Mouse (Mus musculus): ENCODE measurements around the gene Hivep2.

Hivep2 gene

GRCm38 (mm10) chr10:14020253-14020652, 54.4 kb downstream of the Hivep2 start:
- DNase-seq (ENCODE audit: inconsistent ontology term), result no peak

- DNase-seq (ENCODE audit: inconsistent ontology term), result no peak
Observed at GRCm38 (mm10) chr10:14024971-14025370, 59.1 kb downstream of the Hivep2 start.

GRCm38 (mm10) chr10:14027751-14028150, 61.9 kb downstream of the Hivep2 start:
- DNase-seq (ENCODE audit: inconsistent ontology term), result no peak

- DNase-seq (ENCODE audit: inconsistent ontology term), result no peak
Observed at GRCm38 (mm10) chr10:14028956-14029355, 63.1 kb downstream of the Hivep2 start.

DNA sequence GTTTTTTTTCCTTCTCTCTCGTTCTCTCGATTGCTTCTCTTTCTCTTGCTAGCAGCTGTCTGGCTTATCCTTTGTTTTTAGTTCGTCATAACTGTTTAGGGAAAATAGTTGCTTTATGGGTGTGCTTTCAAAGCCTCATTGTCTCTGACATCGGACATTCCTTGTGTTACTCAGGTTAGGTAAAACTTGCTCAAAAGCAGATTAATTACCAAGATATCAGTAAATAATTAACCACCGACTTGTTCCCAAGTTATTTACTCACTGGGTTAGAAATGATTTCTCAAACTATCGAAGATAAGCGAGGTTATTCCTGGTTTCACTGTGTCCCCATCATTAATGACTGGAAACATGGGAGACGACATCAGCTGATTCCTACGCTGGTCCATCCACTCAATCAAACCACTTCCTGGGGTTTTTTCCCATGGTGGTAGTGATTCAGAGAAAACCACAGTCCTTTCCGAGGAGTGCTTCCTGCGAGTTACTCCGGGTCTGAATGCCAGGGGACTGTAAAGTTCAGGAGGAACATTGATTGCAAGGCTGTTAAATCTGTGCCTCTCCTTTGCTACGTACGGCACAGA, 64.7 kb downstream of the Hivep2 start:
- no peak for DNase-seq (ENCODE audit: inconsistent ontology term)

GRCm38 (mm10) chr10:14032532-14032931, 66.7 kb downstream of the Hivep2 start:
- DNase-seq (ENCODE audit: inconsistent ontology term), result no peak

DNA sequence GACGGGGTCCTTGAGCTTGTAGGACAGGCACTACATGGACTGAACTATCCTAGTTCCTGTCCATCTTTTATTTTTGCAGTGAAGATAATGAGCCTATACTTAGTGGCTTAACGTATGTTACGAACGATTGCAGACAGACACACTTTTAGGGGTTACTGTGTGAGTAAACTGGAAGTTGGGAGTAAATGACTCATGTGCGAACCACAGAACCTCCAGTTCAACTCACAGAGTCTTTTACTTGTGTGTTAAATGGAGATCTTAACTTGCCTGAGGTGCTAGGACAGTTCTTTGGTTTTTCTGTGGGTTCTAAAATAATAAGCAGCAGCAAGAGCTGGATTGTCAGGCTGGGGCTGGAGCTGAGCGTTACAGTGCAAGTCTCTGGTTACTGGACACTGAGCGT, 68.2 kb downstream of the Hivep2 start:
- DNase-seq (ENCODE audit: inconsistent ontology term), result no peak

- no peak for DNase-seq (ENCODE audit: inconsistent ontology term)
Observed at GRCm38 (mm10) chr10:14034790-14035189, 68.9 kb downstream of the Hivep2 start.

GRCm38 (mm10) chr10:14035607-14036006, 69.7 kb downstream of the Hivep2 start:
- DNase-seq (ENCODE audit: inconsistent ontology term), result no peak

GRCm38 (mm10) chr10:14036472-14036871, 70.6 kb downstream of the Hivep2 start:
- DNase-seq (ENCODE audit: inconsistent ontology term), result no peak

- no peak for DNase-seq (ENCODE audit: inconsistent ontology term)
Observed at GRCm38 (mm10) chr10:14037977-14038489, 72.2 kb downstream of the Hivep2 start.

GRCm38 (mm10) chr10:14040716-14041470, 75.0 kb downstream of the Hivep2 start:
- DNase-seq (ENCODE audit: inconsistent ontology term), result no peak

DNA sequence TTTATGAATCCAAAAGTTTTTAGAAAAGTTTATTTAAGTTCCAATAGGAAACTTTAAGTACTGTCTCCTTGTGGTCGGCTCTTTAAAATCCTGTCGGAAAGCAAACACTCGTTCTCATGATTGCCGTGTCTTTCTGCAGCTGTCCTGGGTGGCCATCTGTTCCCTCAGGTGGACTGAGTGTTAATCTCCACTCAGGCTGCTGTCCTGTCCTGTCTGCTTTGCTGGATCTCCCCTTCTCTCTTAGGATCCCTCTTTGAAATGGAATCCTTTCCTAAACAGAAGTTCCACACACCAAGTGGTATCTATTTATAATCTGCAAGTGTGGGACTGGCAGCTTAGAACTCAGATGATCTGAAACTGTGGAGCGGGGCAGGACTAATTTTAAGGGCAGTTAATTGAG, 75.7 kb downstream of the Hivep2 start:
- no peak for DNase-seq (ENCODE audit: inconsistent ontology term)

DNA sequence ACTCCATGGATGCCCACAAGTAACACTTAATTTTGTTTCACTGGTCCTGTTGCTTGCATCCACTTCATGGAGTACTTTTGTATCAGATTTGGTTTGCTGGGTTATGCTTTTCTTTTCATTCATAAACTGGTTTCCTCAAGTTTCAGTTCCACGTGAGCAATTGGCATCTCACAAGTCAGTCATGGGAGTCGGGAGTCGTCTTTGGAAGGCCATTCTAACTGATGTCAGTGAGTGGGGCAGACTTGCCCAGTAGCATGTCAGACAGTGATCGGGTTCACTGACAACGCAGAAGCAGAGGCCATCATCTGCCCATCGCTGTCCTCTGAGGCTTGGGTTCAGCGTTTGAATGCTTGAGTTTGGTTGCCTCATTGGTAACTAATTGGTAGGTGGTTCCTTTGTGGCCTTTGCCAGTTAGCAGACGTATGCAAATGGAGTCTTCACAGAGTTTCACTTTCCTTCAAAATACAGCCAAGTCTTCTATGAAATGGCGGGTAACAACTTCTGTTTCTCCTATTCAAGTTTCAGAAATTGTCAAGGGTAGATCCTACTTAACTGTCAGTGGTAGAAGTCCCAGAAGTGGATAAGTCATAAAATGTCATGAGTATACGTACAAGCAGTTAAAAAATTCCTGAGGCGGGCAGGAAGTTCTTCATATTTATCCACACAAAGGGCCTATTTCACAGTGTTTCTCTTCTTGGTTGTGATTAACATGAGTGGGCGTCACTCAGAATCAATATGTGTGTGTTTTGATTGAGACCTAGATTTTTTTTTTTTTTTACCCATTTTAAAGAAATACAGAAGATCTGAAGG, 76.9 kb downstream of the Hivep2 start:
- DNase-seq (ENCODE audit: inconsistent ontology term), result no peak

GRCm38 (mm10) chr10:14043349-14043710, 77.5 kb downstream of the Hivep2 start:
- no peak for DNase-seq (ENCODE audit: inconsistent ontology term)

DNA sequence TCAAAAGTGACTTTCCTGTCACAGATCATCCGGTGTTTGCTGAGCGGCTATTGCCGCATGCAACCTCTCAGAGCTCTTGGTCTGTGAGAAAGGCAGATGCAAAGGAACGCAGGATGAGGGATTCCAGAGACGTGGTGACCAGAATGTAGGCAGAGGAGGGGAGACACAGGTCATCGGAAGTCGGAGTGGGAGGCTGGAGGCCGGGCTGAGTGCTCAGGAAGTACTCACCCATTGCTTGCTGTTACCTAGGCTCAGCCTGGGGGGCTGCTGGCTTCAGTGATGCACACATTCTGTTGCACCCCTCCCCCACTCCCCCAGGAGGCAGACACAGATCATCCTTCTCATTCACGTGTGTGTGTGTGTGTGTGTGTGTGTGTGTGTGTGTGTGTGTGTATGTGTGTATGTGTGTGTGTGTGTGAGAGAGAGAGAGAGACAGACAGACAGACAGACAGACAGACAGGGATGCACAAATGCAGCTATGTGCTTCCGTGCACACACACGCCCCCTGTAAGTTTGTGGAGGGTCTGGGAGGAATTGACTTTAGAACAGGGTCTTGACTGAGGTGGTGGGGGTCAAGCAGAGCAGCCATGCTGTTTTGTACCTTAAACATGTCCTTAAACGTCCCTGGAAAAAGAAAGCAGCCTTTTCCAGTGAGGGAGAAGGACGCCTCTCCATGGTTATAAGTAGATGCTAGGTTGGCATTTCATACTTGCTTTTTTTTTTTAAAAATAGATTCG, 78.3 kb downstream of the Hivep2 start:
- no peak for DNase-seq (ENCODE audit: inconsistent ontology term)

DNA sequence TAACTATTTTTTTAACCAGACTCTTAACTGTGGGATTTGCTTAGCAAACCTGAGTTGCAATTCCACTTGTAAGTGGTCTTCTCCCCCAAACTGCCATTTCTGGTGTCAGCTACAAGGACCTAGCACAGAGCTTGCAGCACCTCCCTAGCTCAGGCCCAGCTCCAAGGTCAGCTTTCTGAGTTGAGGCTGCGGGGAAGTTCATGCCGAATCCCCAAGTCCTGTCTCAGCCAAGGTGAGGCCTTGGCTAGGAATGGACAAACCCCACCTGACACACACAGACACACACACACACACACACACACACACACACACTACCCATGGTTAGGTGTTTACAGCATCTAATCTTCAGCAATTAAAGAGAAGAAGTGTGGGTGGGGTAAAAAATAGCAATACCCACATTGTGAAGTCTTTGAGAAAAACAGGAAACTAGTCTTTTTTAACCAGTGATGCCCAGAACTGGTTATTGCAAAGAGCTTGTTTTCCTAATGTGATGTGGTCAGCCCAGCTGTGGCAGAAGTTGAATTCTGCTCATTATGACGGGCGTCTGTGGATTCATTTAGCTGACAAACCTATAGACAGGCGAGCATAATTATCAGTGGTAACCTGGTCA, 79.0 kb downstream of the Hivep2 start:
- no peak for DNase-seq (ENCODE audit: inconsistent ontology term)

GRCm38 (mm10) chr10:14045745-14046144, 79.9 kb downstream of the Hivep2 start:
- DNase-seq (ENCODE audit: inconsistent ontology term), result no peak

GRCm38 (mm10) chr10:14046171-14046651, 80.3 kb downstream of the Hivep2 start:
- peak; percentile 73 for DNase-seq (ENCODE audit: inconsistent ontology term)

DNA sequence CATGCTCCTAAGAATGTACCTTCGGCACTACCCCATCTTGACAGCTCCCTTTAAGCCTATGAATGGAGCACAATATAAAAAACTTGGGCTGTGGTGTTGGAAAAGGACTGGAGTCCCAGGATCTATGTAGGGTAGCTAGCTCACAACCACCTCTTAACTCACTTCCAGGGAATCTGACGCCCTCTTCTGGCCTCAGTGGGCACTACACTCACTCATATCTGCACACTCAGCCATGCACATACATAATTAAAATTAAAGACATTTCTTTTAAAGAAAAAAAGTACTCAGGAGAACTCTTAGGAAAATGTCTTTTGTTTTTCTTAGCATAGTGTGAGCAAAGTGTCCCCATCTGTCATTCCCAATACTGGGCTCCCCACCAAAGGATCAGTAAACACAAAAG, 81.1 kb downstream of the Hivep2 start:
- no peak for DNase-seq (ENCODE audit: inconsistent ontology term)

DNA sequence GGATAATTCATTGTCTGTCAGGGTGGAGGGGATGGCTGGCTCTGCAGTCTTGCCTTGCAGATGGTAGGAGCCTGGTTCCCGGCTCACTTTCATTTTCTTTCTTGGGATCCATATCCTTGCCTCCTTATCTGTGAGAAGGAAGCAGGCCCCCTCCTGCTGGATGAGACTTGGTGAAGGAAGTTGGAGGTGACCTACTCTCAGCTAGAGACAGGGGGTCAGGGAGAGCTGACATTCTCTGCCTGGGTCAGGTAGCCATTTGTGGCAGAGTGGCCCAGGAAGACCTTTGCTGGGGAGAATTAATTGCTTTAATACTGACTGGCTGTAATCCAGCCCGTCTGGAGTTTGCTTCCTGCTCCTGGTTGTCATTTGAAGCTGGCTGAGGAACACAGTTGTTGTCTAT, 81.8 kb downstream of the Hivep2 start:
- no peak for DNase-seq (ENCODE audit: inconsistent ontology term)
